Mouse (Mus musculus) liver, embryonic 11.5 days (tissue): ENCODE data around the gene Krtap4-9. TPM values are rescaled to one million over a fixed set of nuclear protein-coding genes. Genes with fewer than 3 reads are reported as not detected.
"Not testable (repeated sequence)": the region's sequence is repeated elsewhere in the genome, so short reads cannot be mapped to it uniquely, and the experiment has no call there.

Source experiments
- ATAC-seq: fragments of 200-750 bp; cut with Nextera tagmentation; replicated peaks from 2 replicates; pipeline ENCODE4 v1.8.0; 2017; ENCODE audit warnings: moderate number of reproducible peaks, mild to moderate bottlenecking, moderate TSS enrichment, moderate library complexity; ENCODE audit not compliant: low FRiP score
- DNase-seq: peaks from one replicate; pipeline ENCODE4 v3.0.0-alpha.2; 2017; ENCODE audit warnings: low spot score
- H3K27ac ChIP-seq: fragments of 300-500 bp; sonication (generic); 2 replicates; pipeline ENCODE4 v1.5.1; 2014; ENCODE audit warnings: mild to moderate bottlenecking, low read depth, low read length, control low read depth
- H3K27me3 ChIP-seq: fragments of 300-500 bp; sonication (generic); replicated peaks from 2 replicates; pipeline ENCODE4 v1.6.1; 2014; ENCODE audit warnings: low read length, mixed read lengths; ENCODE audit not compliant: control insufficient read depth, insufficient read depth
- H3K36me3 ChIP-seq: fragments of 300-500 bp; sonication (generic); 2 replicates; pipeline ENCODE4 v1.6.1; 2014; ENCODE audit warnings: mild to moderate bottlenecking, low read length, moderate library complexity, mixed read lengths; ENCODE audit not compliant: control insufficient read depth, insufficient read depth
- H3K4me1 ChIP-seq: fragments of 300-500 bp; sonication (generic); replicated peaks from 2 replicates; pipeline ENCODE4 v1.6.1; 2014; ENCODE audit warnings: low read length, mixed read lengths; ENCODE audit not compliant: control insufficient read depth, insufficient read depth
- H3K4me2 ChIP-seq: fragments of 300-500 bp; sonication (generic); 2 replicates; pipeline ENCODE4 v1.6.1; 2014; ENCODE audit warnings: mild to moderate bottlenecking, control low read depth, moderate library complexity
- H3K4me3 ChIP-seq: fragments of 300-500 bp; sonication (generic); 2 replicates; pipeline ENCODE4 v1.5.1; 2014; ENCODE audit warnings: low read depth, low read length, control low read depth
- H3K9ac ChIP-seq: fragments of 300-500 bp; sonication (generic); 2 replicates; pipeline ENCODE4 v1.6.1; 2014; ENCODE audit warnings: low read depth, low read length, control low read depth
- H3K9me3 ChIP-seq: fragments of 300-500 bp; sonication (generic); 2 replicates; pipeline ENCODE4 v1.6.1; 2016; ENCODE audit warnings: low read length, inconsistent platforms, mixed read lengths; ENCODE audit not compliant: control insufficient read depth
- WGBS: fragments of 180-500 bp; shearing (Covaris S2); extraction: QIAGEN DNeasy Blood & Tissue Kit; methylation state at CpG from one replicate; pipeline ENCODE4 v1.1.7; 2014; 5-methylcytosine and 5-hydroxymethylcytosine counted together
- polyA plus RNA-seq: library from polyadenylated mRNA; unstranded; fragments of >200 nt; fragmentation: Nextera tagmentation; extraction: Ambion mirVana; gene quantifications from 2 replicates; pipeline ENCODE4 v1.2.1, GENCODE M21; 2014

Krtap4-9 gene
- not detected in 2 replicates for polyA plus RNA-seq

DNA sequence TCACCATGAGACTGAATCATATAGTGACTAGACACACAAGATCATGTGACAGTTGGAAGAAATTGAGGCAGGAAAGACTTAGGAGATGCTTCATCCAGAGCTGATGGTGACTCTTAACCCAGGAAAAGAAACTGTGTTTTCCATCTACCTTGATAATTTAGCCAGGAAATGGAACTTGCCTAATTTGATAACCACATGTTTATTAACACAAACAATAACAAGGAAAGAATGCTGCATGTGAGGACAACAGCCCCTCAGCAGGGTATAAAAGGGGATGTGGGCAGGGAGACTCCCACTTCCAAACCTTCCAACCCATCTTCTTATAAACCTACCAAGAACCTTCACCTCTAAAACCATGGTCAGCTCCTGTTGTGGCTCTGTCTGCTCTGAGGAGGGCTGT, at the start of gene Krtap4-9:
TSS of gene Krtap4-9 (plus strand) at position 301 of the 400 bp plus-strand sequence.
- not testable (repeated sequence) for H3K9ac ChIP-seq, H3K4me2 ChIP-seq, H3K36me3 ChIP-seq, H3K4me3 ChIP-seq, DNase-seq, H3K4me1 ChIP-seq, H3K27me3 ChIP-seq, H3K9me3 ChIP-seq, H3K27ac ChIP-seq, ATAC-seq

DNA sequence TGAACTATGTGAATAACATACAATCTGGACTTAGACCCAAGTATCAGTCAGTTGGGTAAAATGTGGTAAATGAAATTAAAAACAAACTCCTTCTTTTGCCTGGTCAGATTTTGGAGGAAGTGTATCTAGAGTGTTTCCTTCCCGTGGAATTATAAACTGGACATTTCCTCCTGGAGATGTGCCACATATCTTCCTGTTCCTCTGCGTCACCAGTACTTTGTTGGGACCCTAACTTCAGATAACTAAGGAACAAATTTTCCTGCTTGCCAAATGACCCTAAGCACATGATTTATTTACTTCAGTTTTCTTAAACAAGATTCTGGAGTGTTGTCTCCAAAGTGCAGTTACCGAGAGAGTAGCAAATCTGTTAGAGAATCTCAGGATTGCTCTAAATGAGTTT, 41.0 kb upstream of the Krtap4-9 start:
- Histone ChIP-seq H3K4me1 (no peaks in the 10 kb centered on the region), H3K4me3 (no peak overlapping the region), H3K9me3 (no peaks in the 10 kb centered on the region), H3K9ac (no peak overlapping the region), H3K36me3 (no peaks in the 10 kb centered on the region), H3K27ac (no peak overlapping the region), H3K27me3 (no peaks in the 10 kb centered on the region), H3K4me2 (no peak overlapping the region)
- 78% methylated on average over 3 of the region's 3 CpGs for WGBS
- no peak for ATAC-seq
- no peak for DNase-seq

DNA sequence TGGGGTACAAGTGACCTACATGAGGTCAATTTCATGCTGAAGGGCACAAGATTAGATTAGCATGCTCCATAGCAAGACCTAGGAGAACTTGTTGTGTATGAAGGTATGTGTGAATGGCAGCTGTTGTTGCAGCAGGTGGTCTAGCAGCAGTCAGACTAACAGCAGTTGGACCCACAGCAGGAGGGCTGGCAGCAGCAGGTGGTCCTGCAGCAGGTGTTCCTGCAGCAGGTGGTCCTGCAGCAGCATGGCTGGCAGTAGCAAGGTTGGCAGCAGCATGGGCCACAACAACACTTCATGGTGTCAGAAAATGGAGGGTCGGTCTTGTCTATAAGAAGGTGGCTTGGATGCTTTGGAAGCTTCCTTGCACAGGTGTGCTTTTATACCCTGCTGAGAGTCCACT, 26.1 kb upstream of the Krtap4-9 start:
- ATAC-seq: no peak

DNA sequence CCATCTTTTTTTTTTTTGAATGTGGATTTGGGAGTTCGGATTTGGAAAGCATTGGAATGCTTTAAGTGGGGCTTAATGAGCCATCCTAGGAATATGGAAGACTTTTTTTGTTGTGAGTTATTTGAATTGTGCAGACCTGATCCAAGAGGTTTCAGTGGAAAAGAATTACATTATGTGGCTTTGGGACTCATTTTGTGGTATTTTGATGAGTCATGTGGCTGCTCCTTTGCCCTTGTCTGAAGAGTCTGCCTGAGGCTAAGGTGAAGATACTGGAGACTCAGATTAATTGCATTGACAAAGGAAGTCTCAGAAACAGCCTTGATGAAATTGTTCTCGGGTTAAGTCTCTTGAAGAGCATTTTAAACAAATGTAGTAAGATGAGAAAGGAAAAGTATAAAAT, 16.6 kb upstream of the Krtap4-9 start:
- Histone ChIP-seq H3K4me3 (no peak overlapping the region), H3K9ac (no peak overlapping the region), H3K9me3 (no peaks in the 10 kb centered on the region), H3K27me3 (no peaks in the 10 kb centered on the region), H3K4me2 (no peak overlapping the region), H3K4me1 (no peaks in the 10 kb centered on the region), H3K27ac (no peak overlapping the region), H3K36me3 (no peaks in the 10 kb centered on the region)
- no peak for DNase-seq
- no peak for ATAC-seq
- WGBS: 64% methylated on average over 2 of the region's 2 CpGs

More for the DNA sequence above, 26.1 kb upstream of the Krtap4-9 start:
- Histone ChIP-seq H3K27me3 (no peaks in the 10 kb centered on the region), H3K9ac (no peak overlapping the region), H3K36me3 (no peaks in the 10 kb centered on the region), H3K4me3 (no peak overlapping the region), H3K4me2 (no peak overlapping the region), H3K4me1 (no peaks in the 10 kb centered on the region), H3K9me3 (no peaks in the 10 kb centered on the region), H3K27ac (no peak overlapping the region)
- DNase-seq: no peak
- WGBS: 84% methylated on average over 1 of the region's 1 CpGs

DNA sequence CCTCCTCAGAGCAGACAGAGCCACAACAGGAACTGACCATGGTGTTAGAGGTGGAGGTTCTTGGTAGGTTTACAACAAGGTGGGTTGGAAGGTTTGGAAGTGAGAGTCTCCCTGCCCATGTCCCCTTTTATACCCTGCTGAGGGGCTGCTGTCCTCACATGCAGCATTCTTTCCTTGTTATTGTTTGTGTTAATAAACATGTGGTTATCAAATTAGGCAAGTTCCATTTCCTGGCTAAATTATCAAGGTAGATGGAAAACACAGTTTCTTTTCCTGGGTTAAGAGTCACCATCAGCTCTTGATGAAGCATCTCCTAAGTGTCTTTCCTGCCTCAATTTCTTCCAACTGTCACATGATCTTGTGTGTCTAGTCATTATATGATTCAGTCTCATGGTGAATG, 12.2 kb upstream of the Krtap4-9 start, which contains the start of gene Gm11595:
TSS of gene Gm11595 (minus strand) at position 101 of the 400 bp plus-strand sequence.
- not testable (repeated sequence) for DNase-seq, H3K9me3 ChIP-seq, H3K27me3 ChIP-seq, H3K36me3 ChIP-seq, ATAC-seq, H3K4me2 ChIP-seq, H3K4me1 ChIP-seq, H3K27ac ChIP-seq, H3K4me3 ChIP-seq, H3K9ac ChIP-seq

DNA sequence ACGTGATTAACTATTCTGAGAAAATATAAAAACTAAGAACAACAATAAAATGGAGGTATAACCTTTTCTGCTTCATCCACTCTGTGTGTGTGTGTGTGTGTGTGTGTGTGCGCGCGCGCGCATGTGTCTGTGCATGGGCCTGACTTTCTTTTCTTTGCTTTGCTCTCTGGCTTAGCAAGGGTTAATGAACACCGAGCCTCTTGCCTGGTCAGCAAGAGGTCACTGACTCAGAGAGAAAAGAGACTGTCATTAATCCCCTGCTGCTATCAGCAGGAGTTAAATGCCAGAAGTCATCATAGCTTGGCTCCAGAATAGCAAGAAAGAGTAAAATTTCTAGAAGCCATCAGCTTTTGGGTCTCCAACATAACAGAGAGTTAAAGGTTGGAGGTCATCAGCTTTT, 6.6 kb upstream of the Krtap4-9 start:
- Histone ChIP-seq H3K4me3 (no peak overlapping the region), H3K9me3 (no peaks in the 10 kb centered on the region), H3K9ac (no peak overlapping the region), H3K27me3 (no peaks in the 10 kb centered on the region), H3K27ac (no peak overlapping the region), H3K4me2 (no peak overlapping the region), H3K36me3 (no peaks in the 10 kb centered on the region), H3K4me1 (no peaks in the 10 kb centered on the region)
- no peak for DNase-seq
- ATAC-seq: no peak
- 68% methylated on average over 7 of the region's 7 CpGs for WGBS

DNA sequence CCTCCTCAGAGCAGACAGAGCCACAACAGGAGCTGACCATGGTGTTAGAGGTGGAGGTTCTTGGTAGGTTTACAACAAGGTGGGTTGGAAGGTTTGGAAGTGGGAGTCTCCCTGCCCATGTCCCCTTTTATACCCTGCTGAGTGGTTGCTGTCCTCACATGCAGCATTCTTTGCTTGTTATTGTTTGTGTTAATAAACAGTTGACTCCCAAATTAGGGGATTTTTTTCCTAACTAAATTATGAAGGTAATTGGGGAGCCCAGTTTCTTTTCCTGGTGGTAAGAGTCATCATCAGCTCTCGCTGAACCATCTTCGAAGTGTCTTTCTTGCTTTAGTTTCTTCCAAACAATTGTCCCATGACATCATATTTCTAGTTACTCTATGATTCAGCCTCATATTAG, 4.4 kb upstream of the Krtap4-9 start, which contains the start of gene Krtap4-8:
TSS of gene Krtap4-8 (minus strand) at position 101 of the 400 bp plus-strand sequence.
- WGBS: 90% methylated on average over 2 of the region's 2 CpGs
- Histone ChIP-seq H3K4me2 (no peak within 1 kb of the TSS), H3K27ac (no peak within 1 kb of the TSS), H3K4me3 (no peak within 1 kb of the TSS), H3K36me3 (no peaks in the 10 kb centered on the region), H3K27me3 (no peaks in the 10 kb centered on the region), H3K9ac (no peak within 1 kb of the TSS), H3K4me1 (no peaks in the 10 kb centered on the region), H3K9me3 (no peaks in the 10 kb centered on the region)
- ATAC-seq (no peak), DNase-seq (no peak)

DNA sequence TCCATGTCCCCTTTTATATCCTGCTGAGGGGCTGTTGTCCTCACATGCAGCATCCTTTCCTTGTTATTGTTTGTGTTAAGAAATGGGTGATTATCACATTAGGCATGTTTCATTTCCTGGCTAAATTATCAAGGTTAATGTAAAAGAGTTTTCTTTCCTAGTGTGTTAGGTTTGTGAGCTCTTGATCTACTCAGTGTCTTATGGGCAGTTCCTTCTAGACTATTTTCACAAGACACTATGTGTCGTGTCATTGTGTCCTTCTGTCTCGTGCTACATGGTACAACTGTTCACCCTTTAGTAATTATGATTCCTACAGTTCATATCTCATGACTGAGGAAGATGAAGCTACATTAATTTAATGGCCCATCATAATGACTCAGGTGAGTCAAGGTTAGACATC, 8.4 kb downstream of the Krtap4-9 start, which contains the start of gene Gm11596:
TSS of gene Gm11596 (minus strand) at position 101 of the 400 bp plus-strand sequence.
- no peaks in the 10 kb centered on the region for H3K4me1 ChIP-seq
- DNase-seq: no peak
- no peaks in the 10 kb centered on the region for H3K27me3 ChIP-seq
- H3K9ac ChIP-seq: no peak within 1 kb of the TSS
- H3K27ac ChIP-seq: no peak within 1 kb of the TSS
- no peak within 1 kb of the TSS for H3K4me3 ChIP-seq
- H3K36me3 ChIP-seq: no peaks in the 10 kb centered on the region
- 75% methylated on average over 2 of the region's 2 CpGs for WGBS
- no peak within 1 kb of the TSS for H3K4me2 ChIP-seq
- ATAC-seq: no peak
- no peaks in the 10 kb centered on the region for H3K9me3 ChIP-seq

DNA sequence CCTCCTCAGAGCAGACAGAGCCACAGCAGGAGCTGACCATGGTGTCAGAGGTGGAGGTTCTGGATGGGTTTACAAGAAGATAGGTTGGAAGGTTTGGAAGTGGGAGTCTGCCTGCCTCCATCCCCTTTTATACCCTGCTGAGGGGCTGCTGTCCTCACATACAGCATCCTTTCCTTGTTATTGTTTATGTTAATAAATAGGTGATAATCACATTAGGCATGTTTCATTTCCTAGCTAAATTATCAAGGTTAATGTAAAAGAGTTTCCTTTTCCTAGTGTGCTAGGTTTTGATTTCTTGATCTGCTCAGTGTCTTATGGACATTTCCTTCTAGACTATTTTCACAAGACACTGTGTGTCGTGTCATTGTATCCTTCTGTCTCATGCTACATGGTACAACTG, 13.8 kb downstream of the Krtap4-9 start, which contains the start of gene Gm11569:
TSS of gene Gm11569 (minus strand) at position 101 of the 400 bp plus-strand sequence.
- H3K27ac ChIP-seq, H3K4me1 ChIP-seq, ATAC-seq, H3K9me3 ChIP-seq, H3K36me3 ChIP-seq, DNase-seq, H3K9ac ChIP-seq, H3K4me3 ChIP-seq, H3K27me3 ChIP-seq, H3K4me2 ChIP-seq: not testable (repeated sequence)
- no CpG with 5 or more reads among the region's 1 CpGs for WGBS
